Mouse (Mus musculus) hindbrain, postnatal 0 days (tissue): ENCODE measurements around the gene Serpinb13. TPM values are rescaled to one million over a fixed set of nuclear protein-coding genes. Genes with fewer than 3 reads are reported as not detected.

ENCODE experiments used
- ATAC-seq: fragments of 200-750 bp; cut with Nextera tagmentation; 2 replicates; pipeline ENCODE4 v1.8.0; 2017; ENCODE audit warnings: mild to moderate bottlenecking, moderate TSS enrichment, moderate library complexity
- DNase-seq: peaks from one replicate; pipeline ENCODE4 v3.0.0-alpha.2; 2015; ENCODE audit warnings: low spot score
- H3K27ac ChIP-seq: fragments of 300-500 bp; sonication (generic); 2 replicates; pipeline ENCODE4 v1.5.1; 2014; ENCODE audit warnings: mild to moderate bottlenecking
- H3K27me3 ChIP-seq: fragments of 300-500 bp; sonication (generic); 2 replicates; pipeline ENCODE4 v1.6.1; 2014; ENCODE audit warnings: low read length, mixed read lengths; ENCODE audit not compliant: insufficient read depth
- H3K36me3 ChIP-seq: fragments of 300-500 bp; sonication (generic); 2 replicates; pipeline ENCODE4 v1.6.1; 2014; ENCODE audit warnings: low read length, mixed read lengths; ENCODE audit not compliant: insufficient read depth
- H3K4me1 ChIP-seq: fragments of 300-500 bp; sonication (generic); 2 replicates; pipeline ENCODE4 v1.6.1; 2014; ENCODE audit warnings: antibody characterized with exemption, low read length, mixed read lengths; ENCODE audit not compliant: insufficient read depth
- H3K4me2 ChIP-seq: fragments of 300-500 bp; sonication (generic); 2 replicates; pipeline ENCODE4 v1.6.1; 2014; ENCODE audit warnings: low read depth, mild to moderate bottlenecking, low read length, moderate library complexity, mixed read lengths
- H3K4me3 ChIP-seq: fragments of 300-500 bp; sonication (generic); 2 replicates; pipeline ENCODE4 v1.5.1; 2014; ENCODE audit warnings: low read length
- H3K9ac ChIP-seq: fragments of 300-500 bp; sonication (generic); replicated peaks from 2 replicates; pipeline ENCODE4 v1.6.1; 2014; ENCODE audit warnings: mild to moderate bottlenecking, low read length, moderate library complexity, mixed read lengths
- H3K9me3 ChIP-seq: fragments of 300-500 bp; sonication (generic); 2 replicates; pipeline ENCODE4 v1.6.1; 2016; ENCODE audit warnings: low read length, mixed read lengths
- CTCF ChIP-seq: IDR thresholded peaks from 2 replicates; pipeline ENCODE4 v1.5.1; 2016; ENCODE audit warnings: antibody characterized with exemption, control low read depth, low read depth
- WGBS: fragments of 180-500 bp; shearing (Covaris S2); extraction: QIAGEN DNeasy Blood & Tissue Kit; methylation state at CpG from one replicate; pipeline ENCODE4 v1.1.7; 2014; 5-methylcytosine and 5-hydroxymethylcytosine counted together
- polyA plus RNA-seq: library from polyadenylated mRNA; unstranded; fragments of >200 nt; fragmentation: Nextera tagmentation; extraction: Ambion mirVana; gene quantifications from 2 replicates; pipeline ENCODE4 v1.2.1, GENCODE M21; 2015
- total RNA-seq: library from RNA; depleted of rRNA; stranded (reverse); fragments of >200 nt; gene quantifications from 2 replicates; pipeline ENCODE4 v1.2.3, GENCODE M21; 2014; rRNA removed

Gene Serpinb13
- total RNA-seq (not detected in 2 replicates), polyA plus RNA-seq (not detected in 2 replicates)

DNA sequence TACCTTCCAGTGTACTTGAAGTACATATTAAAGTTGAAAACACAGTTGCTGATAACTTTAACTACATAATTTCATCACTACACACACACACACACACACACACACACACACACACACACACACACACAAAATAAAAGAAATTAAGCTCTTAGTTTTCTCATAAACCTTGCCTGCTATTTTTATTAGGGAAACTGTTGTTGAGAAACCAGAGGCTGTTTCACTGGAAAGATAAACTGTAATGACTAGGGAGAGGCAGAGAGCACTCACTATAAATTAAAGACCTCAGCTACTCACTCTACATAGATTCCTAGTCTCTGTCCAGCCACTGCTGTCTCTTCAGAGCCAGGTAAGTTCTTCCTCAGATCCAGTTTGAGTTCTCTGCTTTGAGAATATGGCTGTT, at the start of gene Serpinb13:
Gene Serpinb13 (plus strand): TSS at position 301 of the 400 bp plus-strand sequence.
- no peaks in the 10 kb centered on the region for H3K9me3 ChIP-seq
- DNase-seq (no peak), ATAC-seq (no peak)
- no peaks in the 10 kb centered on the region for H3K36me3 ChIP-seq
- H3K27ac ChIP-seq = no peak within 1 kb of the TSS
- H3K9ac ChIP-seq = no peak within 1 kb of the TSS
- H3K27me3 ChIP-seq = no peaks in the 10 kb centered on the region
- H3K4me3 ChIP-seq = no peak within 1 kb of the TSS
- no peaks in the 10 kb centered on the region for H3K4me1 ChIP-seq
- TF ChIP-seq CTCF = no peak
- no peak within 1 kb of the TSS for H3K4me2 ChIP-seq

DNA sequence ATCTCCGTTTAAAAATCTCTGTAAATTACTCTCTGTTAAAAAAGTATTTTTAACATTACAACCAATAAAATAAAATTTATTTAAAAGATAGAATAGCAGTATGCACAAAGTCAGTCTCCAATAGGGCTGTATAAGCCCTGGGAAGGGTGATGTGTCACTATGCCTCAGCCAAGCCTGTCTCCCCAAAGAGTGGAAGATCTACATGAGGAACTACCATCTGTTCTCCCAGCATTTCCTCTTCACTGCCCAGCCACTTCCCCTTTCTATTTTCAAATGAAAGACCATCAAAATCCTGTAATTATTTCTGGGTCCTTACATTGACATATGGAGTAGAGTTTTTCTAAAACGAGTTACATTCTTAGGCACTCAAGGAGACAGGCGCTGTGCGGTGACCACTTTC, 48.8 kb upstream of the Serpinb13 start:
- Histone ChIP-seq H3K27me3 (no peaks in the 10 kb centered on the region), H3K9me3 (no peaks in the 10 kb centered on the region), H3K4me3 (no peak overlapping the region), H3K9ac (no peak overlapping the region), H3K4me1 (no peaks in the 10 kb centered on the region), H3K27ac (no peak overlapping the region), H3K36me3 (no peaks in the 10 kb centered on the region), H3K4me2 (no peak overlapping the region)
- no peak for DNase-seq
- ATAC-seq = no peak
- WGBS = 84% methylated on average over 4 of the region's 4 CpGs
- no peak for TF ChIP-seq CTCF

DNA sequence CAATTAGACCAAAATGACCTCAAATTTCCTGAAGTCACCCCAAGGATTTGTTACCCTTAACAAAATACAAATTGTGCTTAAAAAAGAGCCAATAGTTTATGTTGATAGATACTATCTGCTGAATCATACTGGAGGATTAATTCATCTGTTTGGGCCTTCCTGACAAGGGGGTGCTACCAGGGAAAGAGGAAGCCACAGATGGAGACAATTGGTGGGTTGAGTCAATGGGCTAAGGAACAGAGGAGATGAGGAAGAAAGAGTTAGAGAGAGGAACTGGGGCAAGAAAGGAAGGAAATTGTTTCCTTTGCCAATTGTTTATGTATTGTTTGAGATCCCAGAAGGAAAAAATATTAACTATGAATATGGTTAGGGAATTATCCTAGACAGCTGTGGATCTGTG, 47.1 kb upstream of the Serpinb13 start:
- Histone ChIP-seq H3K4me2 (no peak overlapping the region), H3K36me3 (no peaks in the 10 kb centered on the region), H3K4me3 (no peak overlapping the region), H3K9me3 (no peaks in the 10 kb centered on the region), H3K27me3 (no peaks in the 10 kb centered on the region), H3K9ac (no peak overlapping the region), H3K4me1 (no peaks in the 10 kb centered on the region), H3K27ac (no peak overlapping the region)
- no peak for ATAC-seq
- TF ChIP-seq CTCF = no peak
- DNase-seq = no peak

DNA sequence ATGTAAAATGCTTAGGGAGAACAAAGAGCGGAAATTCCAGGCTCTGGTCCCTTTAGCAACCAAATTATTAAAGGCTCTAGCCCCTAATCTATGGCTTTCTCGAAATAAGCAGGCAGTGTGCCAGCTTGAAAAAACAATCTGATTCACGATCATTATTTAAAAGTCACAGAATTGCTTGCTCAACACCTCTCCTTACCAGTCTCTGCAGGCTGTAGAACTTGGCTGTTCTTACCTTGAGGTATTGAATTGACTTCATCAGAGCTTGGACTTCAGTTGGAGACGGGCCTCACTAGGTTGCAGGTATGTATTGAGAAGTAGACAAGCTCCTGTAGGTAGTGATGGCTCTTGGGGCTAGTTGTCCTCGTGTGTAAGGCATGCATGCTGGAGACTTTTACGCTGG, 46.5 kb upstream of the Serpinb13 start, which contains the start of gene Serpinb12:
Gene Serpinb12 (plus strand): TSS at position 185 of the 400 bp plus-strand sequence.
- 77% methylated on average over 6 of the region's 6 CpGs for WGBS
- no peak for DNase-seq
- no peaks in the 10 kb centered on the region for H3K36me3 ChIP-seq
- H3K4me2 ChIP-seq = no peak within 1 kb of the TSS
- no peak within 1 kb of the TSS for H3K4me3 ChIP-seq
- TF ChIP-seq CTCF = no peak
- H3K9ac ChIP-seq = no peak within 1 kb of the TSS
- no peaks in the 10 kb centered on the region for H3K4me1 ChIP-seq
- H3K27ac ChIP-seq = no peak within 1 kb of the TSS
- no peak for ATAC-seq
- H3K27me3 ChIP-seq = no peaks in the 10 kb centered on the region
- no peaks in the 10 kb centered on the region for H3K9me3 ChIP-seq

DNA sequence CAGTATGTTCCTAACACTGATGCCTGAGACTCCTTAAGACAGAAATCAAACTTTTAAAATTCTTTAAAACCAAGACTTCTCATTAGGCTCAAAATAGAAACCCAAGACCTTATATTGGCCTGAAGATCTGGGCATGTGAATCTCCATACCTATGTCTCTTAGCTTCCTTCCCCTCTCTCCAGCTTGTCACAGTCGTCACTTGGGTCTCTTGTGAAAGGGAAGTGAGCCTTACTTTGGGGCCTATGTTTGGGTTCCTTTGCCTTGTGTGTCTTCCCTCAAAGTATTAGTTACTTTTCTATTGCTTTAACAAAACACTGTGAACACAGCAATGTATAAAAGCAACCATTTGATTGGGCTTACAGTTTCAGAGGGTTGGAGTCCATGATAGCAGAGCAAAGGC, 33.6 kb upstream of the Serpinb13 start:
- Histone ChIP-seq H3K4me1 (no peaks in the 10 kb centered on the region), H3K27ac (no peak overlapping the region), H3K27me3 (no peaks in the 10 kb centered on the region), H3K4me2 (no peak overlapping the region), H3K9ac (no peak overlapping the region), H3K4me3 (no peak overlapping the region), H3K36me3 (no peaks in the 10 kb centered on the region), H3K9me3 (no peaks in the 10 kb centered on the region)
- TF ChIP-seq CTCF = no peak
- no peak for DNase-seq
- 96% methylated on average over 1 of the region's 1 CpGs for WGBS
- no peak for ATAC-seq

DNA sequence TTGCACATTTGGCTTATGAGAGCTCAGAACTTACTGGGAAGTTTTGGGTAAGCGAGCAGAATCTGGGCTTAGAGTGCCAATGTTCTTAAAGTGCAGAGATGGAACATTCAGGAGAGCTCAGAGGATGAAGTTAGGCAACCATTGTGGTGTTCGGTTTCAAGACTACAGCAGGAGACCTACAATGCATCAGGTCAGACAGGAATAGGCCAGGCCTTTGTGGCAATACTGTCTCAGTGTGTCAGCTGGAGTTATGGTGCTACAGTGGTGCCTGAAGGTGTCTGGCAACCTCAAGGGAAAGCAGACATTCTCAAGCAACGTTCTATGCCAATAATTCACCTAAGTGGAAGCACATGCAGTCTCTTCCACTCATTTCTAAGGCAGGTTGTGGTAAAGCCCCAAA, 20.8 kb upstream of the Serpinb13 start:
- no peaks in the 10 kb centered on the region for H3K36me3 ChIP-seq
- ATAC-seq = no peak
- H3K4me2 ChIP-seq = no peak overlapping the region
- H3K27me3 ChIP-seq = no peaks in the 10 kb centered on the region
- WGBS = 86% methylated on average over 3 of the region's 3 CpGs
- H3K27ac ChIP-seq = no peak overlapping the region
- no peak overlapping the region for H3K9ac ChIP-seq
- no peak for TF ChIP-seq CTCF
- H3K4me1 ChIP-seq = no peaks in the 10 kb centered on the region
- no peaks in the 10 kb centered on the region for H3K9me3 ChIP-seq
- no peak overlapping the region for H3K4me3 ChIP-seq
- no peak for DNase-seq

DNA sequence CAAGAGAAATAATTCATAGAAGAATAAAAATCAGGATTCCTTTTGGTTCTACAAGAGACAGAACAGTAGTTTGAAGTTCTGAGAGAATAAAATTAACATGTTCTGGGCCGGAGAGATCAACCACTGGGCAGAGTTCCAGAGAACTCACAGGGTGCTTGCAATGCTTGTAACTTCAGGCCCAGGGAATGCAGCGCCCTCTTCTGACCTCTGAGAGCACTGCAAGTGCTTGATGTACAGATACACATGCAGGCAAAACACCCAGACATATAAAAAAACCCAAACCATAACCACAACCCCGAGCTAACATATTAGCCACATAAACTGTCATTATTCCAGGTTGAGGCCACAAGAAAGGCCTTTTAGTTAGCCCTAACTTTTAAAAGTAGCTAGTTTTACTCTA, 19.8 kb upstream of the Serpinb13 start:
- Histone ChIP-seq H3K9ac (no peak overlapping the region), H3K27me3 (no peaks in the 10 kb centered on the region), H3K27ac (no peak overlapping the region), H3K4me1 (no peaks in the 10 kb centered on the region), H3K9me3 (no peaks in the 10 kb centered on the region), H3K36me3 (no peaks in the 10 kb centered on the region), H3K4me2 (no peak overlapping the region), H3K4me3 (no peak overlapping the region)
- ATAC-seq (no peak), DNase-seq (peak; percentile 33)
- peak; percentile 34 for TF ChIP-seq CTCF
- 38% methylated on average over 3 of the region's 3 CpGs for WGBS
